Mouse (Mus musculus) limb, embryonic 14.5 days (tissue): ENCODE results near the gene Vps13d. TPM values are rescaled to one million over a fixed set of nuclear protein-coding genes. Genes with fewer than 3 reads are reported as not detected.

Experiments
- ATAC-seq: fragments of 200-750 bp; cut with Nextera tagmentation; 2 replicates; pipeline ENCODE4 v1.8.0; 2017; ENCODE audit warnings: low read depth, moderate number of reproducible peaks, moderate TSS enrichment; ENCODE audit not compliant: low FRiP score
- DNase-seq: peaks from one replicate; pipeline ENCODE4 v3.0.0-alpha.2; 2015; ENCODE audit warnings: low spot score
- H3K27ac ChIP-seq: fragments of 300-500 bp; sonication (generic); replicated peaks from 2 replicates; pipeline ENCODE4 v1.5.1; 2014; ENCODE audit warnings: low read depth, mild to moderate bottlenecking, low read length, moderate library complexity, mixed read lengths
- H3K27me3 ChIP-seq: fragments of 300-500 bp; sonication (generic); 2 replicates; pipeline ENCODE4 v1.6.1; 2014; ENCODE audit warnings: low read length, mixed read lengths; ENCODE audit not compliant: control insufficient read depth, insufficient read depth
- H3K36me3 ChIP-seq: fragments of 300-500 bp; sonication (generic); 2 replicates; pipeline ENCODE4 v1.6.1; 2014; ENCODE audit warnings: mild to moderate bottlenecking, low read length, moderate library complexity, mixed read lengths; ENCODE audit not compliant: control insufficient read depth, insufficient read depth
- H3K4me1 ChIP-seq: fragments of 300-500 bp; sonication (generic); 2 replicates; pipeline ENCODE4 v1.6.1; 2014; ENCODE audit warnings: antibody characterized with exemption, low read length, mixed read lengths; ENCODE audit not compliant: control insufficient read depth, insufficient read depth
- H3K4me2 ChIP-seq: fragments of 300-500 bp; sonication (generic); replicated peaks from 2 replicates; pipeline ENCODE4 v1.6.1; 2014; ENCODE audit warnings: low read depth, mild to moderate bottlenecking, low read length, moderate library complexity; ENCODE audit not compliant: severe bottlenecking
- H3K4me3 ChIP-seq: fragments of 300-500 bp; sonication (generic); replicated peaks from 2 replicates; pipeline ENCODE4 v1.5.1; 2014; ENCODE audit warnings: low read length
- H3K9ac ChIP-seq: fragments of 300-500 bp; sonication (generic); 2 replicates; pipeline ENCODE4 v1.6.1; 2014; ENCODE audit warnings: mild to moderate bottlenecking, low read depth, low read length, moderate library complexity; ENCODE audit not compliant: severe bottlenecking
- H3K9me3 ChIP-seq: fragments of 300-500 bp; sonication (generic); 2 replicates; pipeline ENCODE4 v1.6.1; 2016; ENCODE audit warnings: low read length; ENCODE audit not compliant: control insufficient read depth
- POLR2A ChIP-seq: fragments of 200-500 bp; IDR thresholded peaks from 2 replicates; pipeline ENCODE4 v1.8.0; 2012; ENCODE audit warnings: inconsistent platforms, mild to moderate bottlenecking, moderate library complexity, borderline replicate concordance; ENCODE audit not compliant: insufficient read depth, insufficient read length; ENCODE audit errors: extremely low read depth
- WGBS: fragments of 180-500 bp; shearing (Covaris S2); extraction: QIAGEN DNeasy Blood & Tissue Kit; methylation state at CpG from one replicate; pipeline ENCODE4 v1.1.7; 2014; 5-methylcytosine and 5-hydroxymethylcytosine counted together
- polyA plus RNA-seq, 2 experiments: library from polyadenylated mRNA; depleted of rRNA in 1 of 2; stranded (reverse) in 1 of 2; unstranded in 1 of 2; fragments of >200 nt; fragmentation: Nextera tagmentation in 1 of 2; extraction: Ambion mirVana in 1 of 2; gene quantifications; 2 replicates each; pipeline versions ENCODE4 v1.2.1 to v1.2.3; 2012 to 2014

Gene Vps13d
- polyA plus RNA-seq, 2 experiments, result 16.8 to 26.3 TPM

DNA sequence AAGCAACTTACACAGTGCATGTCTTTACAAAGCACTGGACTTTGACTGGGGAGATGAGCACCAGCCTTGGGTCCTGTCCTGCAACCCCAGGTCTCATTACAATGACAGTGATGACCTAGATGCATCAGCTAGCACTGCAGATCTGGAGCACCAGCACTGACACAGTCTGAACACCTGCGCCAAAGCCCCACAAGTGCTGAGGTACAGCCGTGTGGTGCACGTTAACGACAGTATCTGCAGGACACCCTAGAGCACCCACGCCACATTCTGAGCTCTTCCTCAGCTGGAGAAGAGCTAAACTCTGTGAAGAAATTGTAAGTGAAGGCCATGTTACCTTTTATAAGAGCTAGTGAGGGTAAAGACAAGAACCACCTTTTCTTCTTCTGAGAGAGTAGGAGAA is 172.0 kb downstream of the Vps13d start:
- H3K9me3 ChIP-seq, result no peaks in the 10 kb centered on the region
- TF ChIP-seq POLR2A, result no peak
- peaks cover 23% of the 10 kb centered on the region for H3K4me1 ChIP-seq
- peaks cover 9% of the 10 kb centered on the region; the same call in 1 of the 2 replicates for H3K36me3 ChIP-seq
- H3K27ac ChIP-seq, result no peak overlapping the region
- 80% methylated on average over 5 of the region's 5 CpGs for WGBS
- no peak overlapping the region for H3K4me2 ChIP-seq
- ATAC-seq, result no peak
- H3K27me3 ChIP-seq, result no peaks in the 10 kb centered on the region
- H3K4me3 ChIP-seq, result no peak overlapping the region
- no peak overlapping the region for H3K9ac ChIP-seq
- DNase-seq, result no peak

DNA sequence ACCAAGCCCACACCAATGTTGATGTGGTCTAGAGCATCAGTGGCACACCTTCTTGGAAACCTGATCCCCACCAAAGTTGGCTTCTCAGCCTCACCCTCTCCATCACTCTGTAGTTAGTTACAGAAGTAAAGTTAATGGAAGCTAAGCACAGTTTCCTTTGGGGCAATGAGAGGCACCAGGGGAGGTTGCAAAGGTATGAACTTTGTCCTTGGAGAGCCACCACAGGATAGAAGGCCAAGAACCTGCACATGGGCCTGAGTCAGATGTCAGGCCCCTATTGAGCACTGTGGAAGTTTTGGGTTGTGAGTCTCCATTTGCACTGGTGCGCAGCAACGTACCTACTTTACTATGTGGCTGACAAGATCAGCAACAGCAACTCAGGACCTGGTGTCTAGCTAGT is 172.6 kb downstream of the Vps13d start:
- Histone ChIP-seq H3K27ac (no peak overlapping the region), H3K4me3 (no peak overlapping the region), H3K9ac (no peak overlapping the region), H3K36me3 (peaks cover 9% of the 10 kb centered on the region; the same call in 1 of the 2 replicates), H3K27me3 (no peaks in the 10 kb centered on the region), H3K9me3 (no peaks in the 10 kb centered on the region), H3K4me1 (peaks cover 23% of the 10 kb centered on the region), H3K4me2 (no peak overlapping the region)
- no peak for DNase-seq
- no peak for ATAC-seq
- WGBS, result 89% methylated on average over 2 of the region's 2 CpGs
- no peak for TF ChIP-seq POLR2A

DNA sequence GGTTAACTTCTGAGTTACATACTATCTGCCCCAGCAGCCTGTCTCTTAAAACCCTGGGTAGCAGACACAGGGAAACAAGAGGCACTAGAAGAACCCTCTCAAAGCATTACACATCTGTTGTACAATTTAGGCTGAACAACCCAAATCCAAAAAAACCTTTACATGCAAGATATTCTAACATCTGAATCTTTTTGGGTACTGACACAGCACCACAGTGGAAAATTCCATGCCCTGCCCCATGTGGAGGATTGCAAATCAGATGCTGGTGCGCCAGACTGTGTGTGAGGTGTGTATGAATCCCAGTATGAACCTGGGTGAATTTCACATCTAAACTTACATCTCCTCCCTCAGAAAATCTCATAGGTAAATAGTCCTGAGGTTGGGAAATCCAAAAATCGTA is 174.4 kb downstream of the Vps13d start:
- Histone ChIP-seq H3K9me3 (no peaks in the 10 kb centered on the region), H3K4me3 (no peak overlapping the region), H3K27ac (no peak overlapping the region), H3K36me3 (peaks cover 22% of the 10 kb centered on the region), H3K4me2 (no peak overlapping the region), H3K4me1 (peaks cover 11% of the 10 kb centered on the region), H3K9ac (no peak overlapping the region), H3K27me3 (no peaks in the 10 kb centered on the region)
- no peak for ATAC-seq
- TF ChIP-seq POLR2A, result no peak
- no peak for DNase-seq
- WGBS, result 91% methylated on average over 2 of the region's 2 CpGs

DNA sequence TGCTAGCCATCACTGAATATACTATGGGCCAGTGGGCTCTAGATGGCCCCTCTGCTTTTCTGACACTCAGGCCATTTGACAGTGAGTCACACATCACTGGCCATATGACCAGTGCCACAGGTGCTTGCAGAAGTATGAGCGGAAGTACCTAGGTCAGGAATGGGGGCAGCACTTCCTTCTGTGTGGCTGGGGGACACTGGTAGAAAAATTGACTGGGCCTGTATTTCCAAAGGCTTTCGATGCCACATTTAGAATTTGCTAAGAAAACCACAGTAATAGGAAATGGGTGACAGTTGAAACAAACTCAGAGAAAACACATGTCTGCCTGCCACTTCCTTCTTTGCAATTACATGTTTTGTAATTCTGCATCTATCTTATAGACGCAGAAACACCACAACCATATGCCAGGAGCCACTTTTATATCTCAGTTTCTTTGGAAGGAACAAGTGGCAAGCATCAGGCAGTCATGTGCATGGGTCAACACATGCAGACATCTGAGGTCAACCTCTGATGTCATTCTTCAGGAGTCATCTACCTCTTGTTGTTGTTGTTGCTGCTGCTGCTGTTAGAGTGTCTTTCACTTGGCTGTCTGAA is 175.6 kb downstream of the Vps13d start:
- Histone ChIP-seq H3K27me3 (no peaks in the 10 kb centered on the region), H3K36me3 (peaks cover 24% of the 10 kb centered on the region), H3K4me2 (no peak overlapping the region), H3K4me1 (peaks cover under 1% of the 10 kb centered on the region; the same call in 1 of the 2 replicates), H3K27ac (no peak overlapping the region), H3K9ac (no peak overlapping the region), H3K9me3 (no peaks in the 10 kb centered on the region), H3K4me3 (no peak overlapping the region)
- no peak for DNase-seq
- ATAC-seq, result no peak
- TF ChIP-seq POLR2A, result no peak
- WGBS, result 94% methylated on average over 3 of the region's 3 CpGs

DNA sequence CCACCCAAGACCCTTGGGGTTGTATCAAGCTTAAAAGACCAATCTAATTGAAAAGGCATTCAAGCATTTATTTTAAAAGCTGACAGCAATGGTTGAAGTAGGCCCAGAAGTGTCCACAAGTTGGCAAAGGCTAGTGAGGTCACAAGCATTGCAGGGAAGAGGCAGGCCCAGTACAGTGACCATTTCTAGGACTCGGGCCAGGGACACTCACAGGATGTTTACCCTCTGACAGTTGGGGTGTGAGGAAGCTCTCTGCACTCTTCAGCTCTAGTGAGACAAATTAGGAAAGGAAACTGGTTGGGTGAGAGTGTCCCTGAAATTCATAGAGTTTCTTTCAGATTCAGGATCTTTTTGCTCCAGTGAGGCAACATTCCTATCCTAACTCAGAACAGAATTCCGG is 177.1 kb downstream of the Vps13d start:
- no peak for ATAC-seq
- H3K27ac ChIP-seq, result no peak overlapping the region
- H3K4me2 ChIP-seq, result no peak overlapping the region

More for the DNA sequence above, 177.1 kb downstream of the Vps13d start:
- no peak overlapping the region for H3K9ac ChIP-seq
- DNase-seq, result no peak
- no peak overlapping the region for H3K4me3 ChIP-seq
- WGBS, result 79% methylated on average over 2 of the region's 2 CpGs
- H3K4me1 ChIP-seq, result peaks cover 4% of the 10 kb centered on the region; the same call in 1 of the 2 replicates
- no peaks in the 10 kb centered on the region for H3K9me3 ChIP-seq
- H3K27me3 ChIP-seq, result no peaks in the 10 kb centered on the region
- TF ChIP-seq POLR2A, result no peak
- peaks cover 24% of the 10 kb centered on the region for H3K36me3 ChIP-seq
